Mouse (Mus musculus): ENCODE results near the gene Rab5c.

Rab5c gene

GRCm38 (mm10) chr11:100721776-100722492 lies 16.1 kb downstream of the Rab5c start:
- no peak for DNase-seq (ENCODE audit: low read depth, low spot score)

- DNase-seq (ENCODE audit: low read depth, low spot score) = no peak
Observed at GRCm38 (mm10) chr11:100721254-100721653, 16.8 kb downstream of the Rab5c start.

GRCm38 (mm10) chr11:100720345-100720744 lies 17.7 kb downstream of the Rab5c start:
- DNase-seq (ENCODE audit: low read depth, low spot score) = no peak

GRCm38 (mm10) chr11:100719893-100720292 lies 18.1 kb downstream of the Rab5c start:
- peak; percentile 77 for DNase-seq (ENCODE audit: low read depth, low spot score)

GRCm38 (mm10) chr11:100719312-100719711 lies 18.7 kb downstream of the Rab5c start:
- no peak for DNase-seq (ENCODE audit: low read depth, low spot score)

- DNase-seq (ENCODE audit: low read depth, low spot score) = no peak
Observed at GRCm38 (mm10) chr11:100718866-100719265, 19.1 kb downstream of the Rab5c start.

GRCm38 (mm10) chr11:100718462-100718861 lies 19.6 kb downstream of the Rab5c start:
- DNase-seq (ENCODE audit: low read depth, low spot score) = no peak

- DNase-seq (ENCODE audit: low read depth, low spot score) = no peak
Observed at GRCm38 (mm10) chr11:100716649-100717048, 21.4 kb downstream of the Rab5c start.

GRCm38 (mm10) chr11:100714948-100715347 lies 23.1 kb downstream of the Rab5c start:
- no peak for DNase-seq (ENCODE audit: low read depth, low spot score)

GRCm38 (mm10) chr11:100714534-100714915 lies 23.5 kb downstream of the Rab5c start:
- peak; percentile 79 for DNase-seq (ENCODE audit: low read depth, low spot score)

GRCm38 (mm10) chr11:100713735-100714533 lies 24.1 kb downstream of the Rab5c start, which contains the start of gene Hspb9:
Gene Hspb9, plus strand, starts transcription at chr11:100713850.
- peak; percentile 92 for DNase-seq (ENCODE audit: low read depth, low spot score)

- no peak for DNase-seq (ENCODE audit: low read depth, low spot score)
Observed at GRCm38 (mm10) chr11:100713174-100713573, 24.8 kb downstream of the Rab5c start.

- DNase-seq (ENCODE audit: low read depth, low spot score) = peak; percentile 93
Observed at GRCm38 (mm10) chr11:100711783-100712615, 26.0 kb downstream of the Rab5c start, which contains the start of gene Kat2a. Gene Kat2a, minus strand, starts transcription at chr11:100712465.

GRCm38 (mm10) chr11:100710977-100711376 lies 27.0 kb downstream of the Rab5c start:
- no peak for DNase-seq (ENCODE audit: low read depth, low spot score)

- DNase-seq (ENCODE audit: low read depth, low spot score) = no peak
Observed at GRCm38 (mm10) chr11:100710528-100710927, 27.5 kb downstream of the Rab5c start.

- no peak for DNase-seq (ENCODE audit: low read depth, low spot score)
Observed at GRCm38 (mm10) chr11:100709201-100709810, 28.7 kb downstream of the Rab5c start.

- no peak for DNase-seq (ENCODE audit: low read depth, low spot score)
Observed at GRCm38 (mm10) chr11:100705095-100705747, 32.8 kb downstream of the Rab5c start.

- DNase-seq (ENCODE audit: low read depth, low spot score) = no peak
Observed at GRCm38 (mm10) chr11:100703851-100704531, 34.0 kb downstream of the Rab5c start, which contains the start of gene Dhx58. Gene Dhx58, minus strand, starts transcription at chr11:100704271.

GRCm38 (mm10) chr11:100703366-100703765 lies 34.6 kb downstream of the Rab5c start:
- DNase-seq (ENCODE audit: low read depth, low spot score) = no peak

- DNase-seq (ENCODE audit: low read depth, low spot score) = no peak
Observed at GRCm38 (mm10) chr11:100702906-100703305, 35.1 kb downstream of the Rab5c start.

All from ZHBTc4 (cell line).